Mouse (Mus musculus): ENCODE data around the gene Kcnj8. TPM values are rescaled to one million over a fixed set of nuclear protein-coding genes. Genes with fewer than 3 reads are reported as not detected.

Gene Kcnj8
- polyA plus RNA-seq, 1 experiment from 2014 or later = 4.3 TPM

- H3K9ac ChIP-seq = no peak overlapping the region
- no peak overlapping the region for H3K4me2 ChIP-seq (replicated peaks)
- no peak overlapping the region for H3K27ac ChIP-seq
- H3K4me1 ChIP-seq = no peaks in the 10 kb centered on the region
- H3K36me3 ChIP-seq = no peaks in the 10 kb centered on the region
- WGBS = 84% methylated on average over 4 of the region's 4 CpGs
- H3K9me3 ChIP-seq (replicated peaks) = no peaks in the 10 kb centered on the region
- H3K4me3 ChIP-seq = no peak overlapping the region
- ATAC-seq (ENCODE audit: low FRiP score) = no peak
- no peaks in the 10 kb centered on the region for H3K27me3 ChIP-seq
Measured at GRCm38 (mm10) chr6:142543648-142544047, 27.8 kb downstream of the Kcnj8 start.

GRCm38 (mm10) chr6:142542800-142543175 lies 28.6 kb downstream of the Kcnj8 start:
- no peak overlapping the region for H3K4me2 ChIP-seq (replicated peaks)
- H3K27ac ChIP-seq = no peak overlapping the region
- WGBS = 93% methylated on average over 6 of the region's 6 CpGs
- ATAC-seq (ENCODE audit: low FRiP score) = no peak
- H3K9ac ChIP-seq = no peak overlapping the region
- H3K36me3 ChIP-seq = no peaks in the 10 kb centered on the region
- H3K4me1 ChIP-seq = no peaks in the 10 kb centered on the region
- no peaks in the 10 kb centered on the region for H3K27me3 ChIP-seq
- no peak overlapping the region for H3K4me3 ChIP-seq
- H3K9me3 ChIP-seq (replicated peaks) = no peaks in the 10 kb centered on the region

DNA sequence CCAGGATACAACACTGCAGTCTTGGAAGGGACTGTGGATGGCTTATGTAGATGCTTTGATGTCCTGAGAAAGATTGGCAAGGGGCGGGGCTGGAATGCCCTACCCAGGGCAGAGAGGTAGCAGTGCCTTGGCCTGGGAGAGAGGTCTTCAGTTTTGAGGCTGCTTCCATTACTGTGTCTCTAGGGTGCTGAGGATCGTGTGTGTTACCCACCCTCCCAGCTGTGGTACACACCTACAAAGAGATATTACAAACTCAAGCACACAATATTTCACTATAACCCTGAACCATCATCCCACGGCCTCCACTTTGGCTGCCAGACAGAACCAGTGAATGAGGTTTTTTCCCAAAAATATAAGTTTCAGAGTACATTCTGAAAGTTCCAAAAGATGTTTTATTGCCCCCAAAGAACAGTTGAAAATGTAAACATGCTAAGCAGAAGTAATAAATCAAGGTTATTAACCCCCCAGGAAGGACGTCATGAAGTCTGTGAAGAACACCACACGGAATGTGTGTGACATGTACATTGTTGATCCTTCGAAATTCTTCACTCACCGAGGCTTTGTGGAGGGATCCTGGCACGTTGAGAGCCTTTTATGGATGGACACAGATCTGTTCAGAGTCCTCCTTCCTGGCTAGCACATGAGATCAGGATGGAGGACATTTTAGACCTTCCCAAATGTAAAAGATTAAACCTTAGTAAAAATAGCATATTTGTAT lies 29.2 kb downstream of the Kcnj8 start:
- no peaks in the 10 kb centered on the region for H3K36me3 ChIP-seq
- no peak overlapping the region for H3K4me3 ChIP-seq
- H3K27ac ChIP-seq = no peak overlapping the region
- ATAC-seq (ENCODE audit: low FRiP score) = no peak
- no peaks in the 10 kb centered on the region for H3K27me3 ChIP-seq
- no peak overlapping the region for H3K9ac ChIP-seq
- no peak overlapping the region for H3K4me2 ChIP-seq (replicated peaks)
- WGBS = 85% methylated on average over 8 of the region's 8 CpGs
- H3K4me1 ChIP-seq = no peaks in the 10 kb centered on the region
- no peaks in the 10 kb centered on the region for H3K9me3 ChIP-seq (replicated peaks)

GRCm38 (mm10) chr6:142540561-142541160 lies 30.8 kb downstream of the Kcnj8 start:
- H3K4me3 ChIP-seq = no peak overlapping the region
- H3K4me1 ChIP-seq = no peaks in the 10 kb centered on the region
- WGBS = 91% methylated on average over 10 of the region's 10 CpGs
- ATAC-seq (ENCODE audit: low FRiP score) = no peak
- no peak overlapping the region for H3K4me2 ChIP-seq (replicated peaks)
- no peaks in the 10 kb centered on the region for H3K27me3 ChIP-seq
- H3K9me3 ChIP-seq (replicated peaks) = no peaks in the 10 kb centered on the region
- no peak overlapping the region for H3K9ac ChIP-seq
- no peaks in the 10 kb centered on the region for H3K36me3 ChIP-seq
- H3K27ac ChIP-seq = no peak overlapping the region

- Histone ChIP-seq H3K4me3 (no peak overlapping the region), H3K9ac (no peak overlapping the region), H3K36me3 (no peaks in the 10 kb centered on the region), H3K4me1 (no peaks in the 10 kb centered on the region), H3K9me3 (replicated peaks) (no peaks in the 10 kb centered on the region), H3K4me2 (replicated peaks) (no peak overlapping the region), H3K27me3 (no peaks in the 10 kb centered on the region), H3K27ac (no peak overlapping the region)
- WGBS = 88% methylated on average over 5 of the region's 5 CpGs
- no peak for ATAC-seq (ENCODE audit: low FRiP score)
Measured at GRCm38 (mm10) chr6:142540131-142540530, 31.3 kb downstream of the Kcnj8 start.

GRCm38 (mm10) chr6:142538503-142538902 lies 32.9 kb downstream of the Kcnj8 start:
- peaks cover 6% of the 10 kb centered on the region; the same call in 1 of the 2 replicates for H3K9me3 ChIP-seq (replicated peaks)
- no peaks in the 10 kb centered on the region for H3K4me1 ChIP-seq
- H3K9ac ChIP-seq = no peak overlapping the region
- no peak overlapping the region for H3K4me3 ChIP-seq
- ATAC-seq (ENCODE audit: low FRiP score) = no peak
- WGBS = 86% methylated on average over 17 of the region's 17 CpGs
- no peak overlapping the region for H3K4me2 ChIP-seq (replicated peaks)
- H3K36me3 ChIP-seq = no peaks in the 10 kb centered on the region
- no peak overlapping the region for H3K27ac ChIP-seq
- H3K27me3 ChIP-seq = no peaks in the 10 kb centered on the region

DNA sequence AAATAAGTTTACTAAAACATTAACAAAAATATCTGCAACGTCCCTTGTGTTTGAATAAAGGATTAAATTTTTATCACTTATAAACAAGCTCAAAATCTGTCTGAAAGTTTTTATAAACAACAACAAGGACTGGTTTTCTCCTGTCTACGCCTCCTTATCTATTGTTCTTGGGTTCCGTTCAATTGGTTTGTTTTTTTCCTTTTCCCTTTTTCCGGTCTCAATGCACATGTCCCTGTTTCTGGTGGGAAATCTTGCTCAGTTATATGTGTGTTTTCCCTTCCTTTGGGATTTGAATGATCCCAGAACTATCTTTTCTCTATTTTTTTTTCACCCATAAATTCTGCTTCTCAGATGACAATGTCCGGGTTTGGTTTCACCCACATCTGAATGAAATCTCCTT lies 38.0 kb downstream of the Kcnj8 start:
- Histone ChIP-seq H3K27ac (no peak overlapping the region), H3K4me3 (no peak overlapping the region), H3K27me3 (no peaks in the 10 kb centered on the region), H3K9ac (no peak overlapping the region), H3K4me2 (replicated peaks) (no peak overlapping the region), H3K4me1 (no peaks in the 10 kb centered on the region), H3K9me3 (replicated peaks) (peaks cover 6% of the 10 kb centered on the region; the same call in 1 of the 2 replicates), H3K36me3 (no peaks in the 10 kb centered on the region)
- ATAC-seq (ENCODE audit: low FRiP score) = no peak
- 82% methylated on average over 5 of the region's 5 CpGs for WGBS

DNA sequence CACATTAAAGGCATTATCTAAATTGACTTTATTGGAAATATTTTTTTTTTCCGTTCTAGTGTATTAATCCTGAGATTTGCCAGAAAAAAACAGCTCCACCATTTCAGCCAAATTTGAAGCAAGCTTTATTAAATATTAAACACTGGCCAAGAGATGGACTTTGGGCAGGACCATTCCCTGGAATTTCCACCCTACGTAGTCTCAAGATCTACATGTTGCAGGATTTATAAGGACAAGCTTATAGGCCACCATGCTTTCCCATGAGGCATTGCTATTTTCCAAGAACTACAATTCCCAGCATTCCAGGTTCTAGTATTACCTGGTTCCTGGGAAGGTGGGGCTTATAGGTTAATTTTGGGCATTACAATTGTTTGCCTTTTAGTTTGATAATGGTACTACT lies 38.7 kb downstream of the Kcnj8 start:
- Histone ChIP-seq H3K27ac (no peak overlapping the region), H3K36me3 (no peaks in the 10 kb centered on the region), H3K9me3 (replicated peaks) (peaks cover 6% of the 10 kb centered on the region; the same call in 1 of the 2 replicates), H3K4me2 (replicated peaks) (no peak overlapping the region), H3K27me3 (no peaks in the 10 kb centered on the region), H3K4me3 (no peak overlapping the region), H3K9ac (no peak overlapping the region), H3K4me1 (no peaks in the 10 kb centered on the region)
- WGBS = 93% methylated on average over 2 of the region's 2 CpGs
- ATAC-seq (ENCODE audit: low FRiP score) = no peak

DNA sequence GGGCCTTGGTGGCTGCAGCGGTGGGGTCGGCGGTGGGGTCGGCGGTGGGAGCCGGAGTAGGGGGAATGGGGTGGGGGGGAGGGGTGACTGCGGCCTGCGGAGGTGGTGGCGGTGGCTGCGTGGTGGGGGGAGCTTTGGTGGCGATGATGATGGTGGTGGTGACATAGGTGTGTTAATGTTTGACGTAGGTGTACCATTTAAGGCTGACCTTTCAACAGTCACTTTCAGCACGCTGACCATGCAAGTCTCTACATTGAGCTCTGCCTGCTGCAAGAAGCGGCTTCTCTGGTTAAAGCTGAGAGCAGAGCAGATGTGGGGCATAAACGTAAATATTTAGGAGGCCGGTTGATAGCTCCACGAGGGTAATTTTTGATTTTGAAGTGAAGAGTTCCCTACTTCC lies 39.3 kb downstream of the Kcnj8 start:
- H3K9ac ChIP-seq = no peak overlapping the region
- H3K9me3 ChIP-seq (replicated peaks) = peaks cover 6% of the 10 kb centered on the region; the same call in 1 of the 2 replicates
- H3K27me3 ChIP-seq = no peaks in the 10 kb centered on the region
- H3K4me1 ChIP-seq = no peaks in the 10 kb centered on the region
- 91% methylated on average over 17 of the region's 17 CpGs for WGBS
- no peak overlapping the region for H3K4me2 ChIP-seq (replicated peaks)
- H3K4me3 ChIP-seq = no peak overlapping the region
- no peak overlapping the region for H3K27ac ChIP-seq
- no peak for ATAC-seq (ENCODE audit: low FRiP score)
- H3K36me3 ChIP-seq = no peaks in the 10 kb centered on the region

DNA sequence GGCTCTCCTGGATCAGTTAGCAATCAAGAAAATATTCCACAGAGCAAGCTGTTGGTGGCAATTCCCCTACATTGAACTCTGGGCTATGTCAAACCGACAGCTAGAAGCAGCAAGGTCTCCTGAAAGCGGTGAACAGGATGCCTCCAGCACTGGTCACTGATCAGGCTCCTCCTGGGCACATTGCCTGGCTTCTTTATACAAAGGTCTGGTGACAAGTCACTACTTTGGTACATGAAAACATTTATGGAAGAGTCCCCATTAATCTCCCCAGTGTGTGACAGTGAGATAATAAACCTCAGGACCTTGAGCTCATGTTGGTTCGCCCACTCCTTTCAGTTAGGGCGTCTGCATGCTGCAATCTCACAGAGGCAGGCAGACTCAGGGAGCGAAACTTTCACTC lies 41.0 kb downstream of the Kcnj8 start:
- H3K4me1 ChIP-seq = no peaks in the 10 kb centered on the region
- no peak overlapping the region for H3K4me2 ChIP-seq (replicated peaks)
- no peaks in the 10 kb centered on the region for H3K36me3 ChIP-seq
- no peak overlapping the region for H3K4me3 ChIP-seq
- ATAC-seq (ENCODE audit: low FRiP score) = no peak
- H3K9ac ChIP-seq = no peak overlapping the region
- H3K27ac ChIP-seq = no peak overlapping the region
- H3K27me3 ChIP-seq = no peaks in the 10 kb centered on the region
- H3K9me3 ChIP-seq (replicated peaks) = peaks cover 6% of the 10 kb centered on the region; the same call in 1 of the 2 replicates
- 78% methylated on average over 5 of the region's 5 CpGs for whole genome bisulfite sequencing

- H3K27me3 ChIP-seq = no peaks in the 10 kb centered on the region
- no peaks in the 10 kb centered on the region for H3K36me3 ChIP-seq
- H3K9me3 ChIP-seq (replicated peaks) = peaks cover 5% of the 10 kb centered on the region; the same call in 1 of the 2 replicates
- H3K9ac ChIP-seq = no peak overlapping the region
- no peak overlapping the region for H3K4me2 ChIP-seq (replicated peaks)
- no peaks in the 10 kb centered on the region for H3K4me1 ChIP-seq
- ATAC-seq (ENCODE audit: low FRiP score) = no peak
- 83% methylated on average over 8 of the region's 8 CpGs for WGBS
- H3K4me3 ChIP-seq = no peak overlapping the region
- no peak overlapping the region for H3K27ac ChIP-seq
Measured at GRCm38 (mm10) chr6:142529680-142530079, 41.7 kb downstream of the Kcnj8 start.

DNA sequence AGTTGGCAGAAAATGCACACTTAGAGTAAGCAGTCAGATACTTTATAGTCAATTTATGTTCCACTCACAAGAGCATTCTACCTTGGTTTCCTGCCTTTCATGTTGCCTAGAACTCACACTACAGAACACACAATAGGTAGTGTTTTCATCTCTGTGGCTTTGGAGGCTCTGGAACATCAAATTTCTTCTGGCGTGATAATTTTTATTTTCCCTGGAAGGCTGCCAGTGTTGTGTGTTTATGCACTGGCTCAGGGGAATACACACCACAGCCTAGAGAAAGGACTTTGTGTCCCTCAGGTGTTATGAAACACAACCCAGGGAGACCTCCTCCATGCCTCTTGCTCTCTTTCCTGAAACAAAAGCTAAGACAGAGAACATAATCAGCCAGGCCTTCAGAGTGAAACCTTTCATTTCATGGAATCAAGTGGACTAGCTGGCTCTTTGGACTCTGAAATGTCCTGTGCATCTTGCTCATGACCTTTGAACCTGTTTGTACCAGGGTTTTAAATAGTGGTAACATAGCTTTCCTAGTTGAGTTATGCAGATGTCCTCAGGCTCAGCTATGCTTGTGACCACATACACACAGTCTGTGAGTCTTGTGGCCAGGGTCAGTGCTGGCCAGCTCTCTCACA lies 43.4 kb downstream of the Kcnj8 start:
- no peaks in the 10 kb centered on the region for H3K36me3 ChIP-seq
- no peaks in the 10 kb centered on the region for H3K4me1 ChIP-seq
- H3K4me2 ChIP-seq (replicated peaks) = no peak overlapping the region
- no peak overlapping the region for H3K27ac ChIP-seq
- ATAC-seq (ENCODE audit: low FRiP score) = no peak
- H3K4me3 ChIP-seq = no peak overlapping the region
- WGBS = 63% methylated on average over 1 of the region's 1 CpGs
- H3K27me3 ChIP-seq = no peaks in the 10 kb centered on the region
- H3K9ac ChIP-seq = no peak overlapping the region
- no peaks in the 10 kb centered on the region for H3K9me3 ChIP-seq (replicated peaks)
